Mouse (Mus musculus) forebrain, postnatal 0 days (tissue): ENCODE results near the gene F5. TPM values are rescaled to one million over a fixed set of nuclear protein-coding genes. Genes with fewer than 3 reads are reported as not detected.

Experiments used
- ATAC-seq: fragments of 200-750 bp; cut with Nextera tagmentation; 2 replicates; pipeline ENCODE4 v1.8.0; 2017; ENCODE audit warnings: mild to moderate bottlenecking, moderate library complexity
- DNase-seq: peaks from one replicate; pipeline ENCODE4 v3.0.0-alpha.2; 2015
- H3K27ac ChIP-seq: fragments of 300-500 bp; sonication (generic); 2 replicates; pipeline ENCODE4 v1.5.1; 2014; ENCODE audit warnings: low read depth, mild to moderate bottlenecking, antibody characterized with exemption, low read length, moderate library complexity, mixed read lengths
- H3K27me3 ChIP-seq: fragments of 300-500 bp; sonication (generic); 2 replicates; pipeline ENCODE4 v1.6.1; 2014; ENCODE audit warnings: mild to moderate bottlenecking, low read length, mixed read lengths; ENCODE audit not compliant: insufficient read depth
- H3K36me3 ChIP-seq: fragments of 300-500 bp; sonication (generic); 2 replicates; pipeline ENCODE4 v1.6.1; 2014; ENCODE audit warnings: mild to moderate bottlenecking, moderate library complexity; ENCODE audit not compliant: insufficient read depth
- H3K4me1 ChIP-seq: fragments of 300-500 bp; sonication (generic); 2 replicates; pipeline ENCODE4 v1.6.1; 2014; ENCODE audit warnings: antibody characterized with exemption; ENCODE audit not compliant: insufficient read depth
- H3K4me2 ChIP-seq: fragments of 300-500 bp; sonication (generic); 2 replicates; pipeline ENCODE4 v1.6.1; 2014; ENCODE audit warnings: low read depth, mild to moderate bottlenecking, moderate library complexity
- H3K4me3 ChIP-seq: fragments of 300-500 bp; sonication (generic); 2 replicates; pipeline ENCODE4 v1.5.1; 2014; ENCODE audit warnings: low read depth, low read length, mixed read lengths
- H3K9ac ChIP-seq: fragments of 300-500 bp; sonication (generic); 2 replicates; pipeline ENCODE4 v1.6.1; 2014; ENCODE audit warnings: mild to moderate bottlenecking
- H3K9me3 ChIP-seq: fragments of 300-500 bp; sonication (generic); 2 replicates; pipeline ENCODE4 v1.6.1; 2016; ENCODE audit warnings: low read length
- CTCF ChIP-seq: sonication (generic); IDR thresholded peaks from 2 replicates; pipeline ENCODE4 v1.5.1; 2016; ENCODE audit warnings: antibody characterized with exemption, control low read depth, low read depth
- WGBS: fragments of 180-500 bp; shearing (Covaris S2); extraction: QIAGEN DNeasy Blood & Tissue Kit; methylation state at CpG from one replicate; pipeline ENCODE4 v1.1.7; 2014; 5-methylcytosine and 5-hydroxymethylcytosine counted together
- polyA plus RNA-seq: library from polyadenylated mRNA; unstranded; fragments of >200 nt; fragmentation: Nextera tagmentation; extraction: Ambion mirVana; gene quantifications from 2 replicates; pipeline ENCODE4 v1.2.1, GENCODE M21; 2015
- total RNA-seq: library from RNA; depleted of rRNA; stranded (reverse); fragments of >200 nt; gene quantifications from 2 replicates; pipeline ENCODE4 v1.2.3, GENCODE M21; 2014

The F5 gene
- total and polyA plus RNA-seq, 2 experiments from 2014 or later, result 0.29 to 0.48 TPM

DNA sequence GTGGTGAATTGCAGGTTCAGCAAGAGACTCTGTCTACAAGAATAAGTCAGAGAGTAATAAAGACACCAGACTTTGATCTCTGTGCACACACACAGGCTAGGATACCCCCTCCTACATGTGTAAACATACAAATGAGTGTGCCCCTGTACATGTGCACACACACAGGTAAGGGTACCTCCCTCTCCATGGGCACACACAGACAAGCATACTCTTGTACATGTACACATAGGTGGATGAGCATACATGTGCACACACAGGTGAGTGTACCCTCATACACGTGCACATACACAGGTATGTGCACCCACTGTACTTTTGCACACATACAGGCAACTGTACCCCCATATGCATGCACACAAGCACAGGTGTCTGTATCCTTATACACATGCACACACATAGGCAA, 81.8 kb downstream of the F5 start:
- Histone ChIP-seq H3K4me2 (no peak overlapping the region), H3K27me3 (no peaks in the 10 kb centered on the region), H3K9ac (no peak overlapping the region), H3K36me3 (no peaks in the 10 kb centered on the region), H3K27ac (no peak overlapping the region), H3K4me3 (no peak overlapping the region), H3K4me1 (no peaks in the 10 kb centered on the region), H3K9me3 (no peaks in the 10 kb centered on the region)
- DNase-seq, result no peak
- WGBS, result 82% methylated on average over 1 of the region's 1 CpGs
- no peak for TF ChIP-seq CTCF
- no peak for ATAC-seq

DNA sequence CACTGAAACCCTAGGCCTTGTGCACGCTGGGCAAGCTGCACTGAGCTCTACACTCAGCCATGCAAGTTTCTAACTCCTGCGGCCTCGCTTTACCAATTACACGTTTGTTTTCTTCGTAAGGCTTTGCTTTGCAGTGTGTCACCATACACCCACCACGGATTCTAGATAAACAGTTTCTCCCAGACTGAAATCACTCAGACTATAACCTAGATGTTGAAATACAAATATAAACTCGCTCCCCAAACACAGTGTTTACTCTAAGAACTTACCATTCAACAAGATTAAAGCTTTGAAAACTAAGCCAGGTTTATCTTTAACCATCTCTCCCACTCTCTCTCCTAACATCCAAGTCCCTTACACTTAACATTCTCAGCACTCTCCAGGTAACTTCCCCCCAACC, 83.4 kb downstream of the F5 start:
- Histone ChIP-seq H3K9me3 (no peaks in the 10 kb centered on the region), H3K4me1 (no peaks in the 10 kb centered on the region), H3K36me3 (no peaks in the 10 kb centered on the region), H3K27ac (no peak overlapping the region), H3K4me2 (no peak overlapping the region), H3K9ac (no peak overlapping the region), H3K4me3 (no peak overlapping the region), H3K27me3 (no peaks in the 10 kb centered on the region)
- DNase-seq (no peak), ATAC-seq (no peak)
- no peak for TF ChIP-seq CTCF
- WGBS, result 70% methylated on average over 7 of the region's 7 CpGs

DNA sequence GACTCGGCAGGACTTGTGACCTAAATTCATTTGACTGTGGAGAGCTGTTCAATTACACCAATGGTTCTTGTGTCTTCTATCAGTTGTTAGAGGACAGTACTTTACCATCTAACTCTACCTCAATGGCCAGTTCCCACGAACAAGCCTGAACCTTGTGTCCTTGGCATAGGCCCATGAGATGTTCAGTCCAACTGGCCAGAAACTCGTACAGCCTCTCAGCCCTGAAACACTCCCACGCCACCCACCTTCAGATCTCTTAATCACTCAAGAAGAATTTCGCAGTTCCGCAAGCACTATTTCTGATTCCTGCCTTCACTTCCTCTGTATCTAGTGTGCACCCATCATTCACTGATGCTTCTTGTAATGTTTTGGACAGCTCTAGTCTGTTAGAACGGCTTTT, 84.4 kb downstream of the F5 start:
- Histone ChIP-seq H3K27ac (no peak overlapping the region), H3K4me2 (no peak overlapping the region), H3K27me3 (no peaks in the 10 kb centered on the region), H3K9ac (no peak overlapping the region), H3K9me3 (no peaks in the 10 kb centered on the region), H3K4me3 (no peak overlapping the region), H3K36me3 (no peaks in the 10 kb centered on the region), H3K4me1 (no peaks in the 10 kb centered on the region)
- WGBS, result 61% methylated on average over 7 of the region's 7 CpGs
- TF ChIP-seq CTCF, result no peak
- DNase-seq (no peak), ATAC-seq (no peak)

DNA sequence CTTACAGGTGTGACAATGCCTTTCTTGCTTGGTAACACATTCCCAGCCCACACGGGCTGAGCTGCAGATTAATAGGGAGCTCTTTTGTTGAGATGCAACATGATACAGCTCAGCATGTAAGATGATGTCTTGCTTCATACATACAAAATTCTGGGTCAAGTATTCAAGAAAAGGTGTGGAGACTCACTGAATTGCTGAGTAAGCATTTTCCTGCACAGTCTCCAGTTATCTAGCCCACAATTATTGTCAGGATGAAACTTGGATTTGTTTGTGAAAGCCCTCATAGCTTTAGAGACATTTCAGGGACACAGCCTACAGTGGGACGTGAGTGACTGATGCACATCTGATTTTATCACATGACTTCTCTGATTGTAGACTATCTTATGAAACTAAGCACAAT, 89.9 kb downstream of the F5 start:
- TF ChIP-seq CTCF, result no peak
- Histone ChIP-seq H3K4me1 (no peaks in the 10 kb centered on the region), H3K9me3 (no peaks in the 10 kb centered on the region), H3K27me3 (no peaks in the 10 kb centered on the region), H3K4me2 (no peak overlapping the region), H3K4me3 (no peak overlapping the region), H3K27ac (no peak overlapping the region), H3K9ac (no peak overlapping the region), H3K36me3 (no peaks in the 10 kb centered on the region)
- 77% methylated on average over 2 of the region's 2 CpGs for WGBS
- DNase-seq (no peak), ATAC-seq (no peak)

DNA sequence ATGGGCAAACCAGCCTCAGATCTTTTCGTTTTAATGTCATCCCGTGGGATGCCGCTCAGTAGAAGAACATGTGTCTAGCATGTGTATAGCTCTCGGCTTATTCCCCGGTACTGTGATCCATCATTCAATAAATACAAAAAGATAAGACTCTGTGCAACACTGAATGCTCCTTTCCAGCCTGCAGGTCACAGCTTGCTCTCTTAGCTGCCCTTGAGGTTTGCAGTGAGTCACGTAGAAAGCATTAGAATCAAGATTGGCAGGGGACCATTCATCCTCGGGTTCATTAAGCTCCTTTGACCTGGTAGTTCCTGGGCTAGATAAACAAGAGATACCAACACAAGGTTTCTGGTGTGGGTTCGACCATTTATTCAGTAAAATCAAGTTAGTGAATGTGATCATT, 91.2 kb downstream of the F5 start:
- no peak for TF ChIP-seq CTCF
- Histone ChIP-seq H3K36me3 (no peaks in the 10 kb centered on the region), H3K9ac (no peak overlapping the region), H3K4me1 (0 out of 2 replicates have a peak, but pooled peaks cover 2% of the 10 kb centered on the region), H3K4me2 (no peak overlapping the region), H3K27me3 (no peaks in the 10 kb centered on the region), H3K9me3 (no peaks in the 10 kb centered on the region), H3K4me3 (no peak overlapping the region), H3K27ac (no peak overlapping the region)
- DNase-seq (no peak), ATAC-seq (no peak)
- 64% methylated on average over 8 of the region's 8 CpGs for WGBS

DNA sequence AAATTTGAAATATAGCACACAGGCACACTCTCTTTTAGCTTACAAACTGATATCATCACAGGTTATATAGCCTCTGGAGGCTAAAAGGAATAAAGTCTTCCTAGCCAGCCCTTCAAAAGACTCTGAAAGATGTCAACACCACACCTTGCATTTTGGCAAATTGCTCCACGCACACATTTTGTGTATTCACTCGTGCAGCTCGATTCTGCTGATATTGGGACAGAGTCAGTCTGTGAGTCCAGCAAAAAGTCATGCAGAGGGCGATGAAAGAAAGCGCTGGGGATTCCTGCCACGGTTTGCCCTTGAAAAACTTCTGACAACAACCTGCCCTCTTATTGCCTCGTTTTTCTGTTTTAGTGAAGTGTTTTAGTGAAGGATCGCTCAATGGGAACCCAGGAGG, 95.8 kb downstream of the F5 start:
- H3K36me3 ChIP-seq, result no peaks in the 10 kb centered on the region
- ATAC-seq (no peak), DNase-seq (no peak)
- no peak for TF ChIP-seq CTCF
- H3K9ac ChIP-seq, result no peak overlapping the region
- WGBS, result 35% methylated on average over 8 of the region's 8 CpGs
- 0 out of 2 replicates have a peak, but pooled peaks cover 9% of the 10 kb centered on the region for H3K4me1 ChIP-seq
- H3K4me2 ChIP-seq, result no peak overlapping the region
- H3K4me3 ChIP-seq, result no peak overlapping the region
- no peaks in the 10 kb centered on the region for H3K9me3 ChIP-seq
- no peaks in the 10 kb centered on the region for H3K27me3 ChIP-seq
- no peak overlapping the region for H3K27ac ChIP-seq

DNA sequence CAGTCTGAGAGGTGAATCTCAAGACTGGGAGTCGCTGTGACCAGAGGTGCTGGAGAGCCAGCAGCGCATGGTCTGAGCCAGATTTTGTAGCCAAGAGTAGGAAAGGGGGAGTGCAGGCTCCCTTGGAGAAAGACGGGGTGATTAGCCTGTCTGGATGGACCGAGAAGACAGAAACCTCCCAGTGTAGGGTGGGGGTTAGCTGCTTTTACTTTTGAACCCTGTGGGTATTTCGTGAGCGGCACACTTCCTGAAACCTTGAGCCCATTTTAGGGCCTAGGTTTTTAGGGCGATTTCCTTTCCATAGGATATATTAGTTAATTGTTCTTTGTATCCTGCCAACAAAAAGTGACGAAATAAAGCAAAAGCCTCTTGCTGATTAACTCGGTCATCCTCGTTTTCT, 96.3 kb downstream of the F5 start:
- ATAC-seq, result no peak
- WGBS, result 10% methylated on average over 10 of the region's 10 CpGs
- Histone ChIP-seq H3K9me3 (no peaks in the 10 kb centered on the region), H3K27me3 (no peaks in the 10 kb centered on the region), H3K4me3 (peak overlapping the region; percentile 79), H3K36me3 (no peaks in the 10 kb centered on the region), H3K27ac (peak overlapping the region; percentile 70; the same call in 1 of the 2 replicates), H3K4me2 (peak overlapping the region; percentile 75), H3K9ac (peak overlapping the region; percentile 72; the same call in 1 of the 2 replicates), H3K4me1 (0 out of 2 replicates have a peak, but pooled peaks cover 9% of the 10 kb centered on the region)
- no peak for DNase-seq
- no peak for TF ChIP-seq CTCF
